Mouse (Mus musculus): ENCODE measurements at regions not wholly inside any gene's neighbourhood (a gene's known extent, or its start where the extent isn't known, plus 50 kb on each side); places are given as distances from the start of the nearest gene placed in this dataset.
A peak's percentile ranks its signal among the peaks of the same experiment; 100 is the strongest.

DNA sequence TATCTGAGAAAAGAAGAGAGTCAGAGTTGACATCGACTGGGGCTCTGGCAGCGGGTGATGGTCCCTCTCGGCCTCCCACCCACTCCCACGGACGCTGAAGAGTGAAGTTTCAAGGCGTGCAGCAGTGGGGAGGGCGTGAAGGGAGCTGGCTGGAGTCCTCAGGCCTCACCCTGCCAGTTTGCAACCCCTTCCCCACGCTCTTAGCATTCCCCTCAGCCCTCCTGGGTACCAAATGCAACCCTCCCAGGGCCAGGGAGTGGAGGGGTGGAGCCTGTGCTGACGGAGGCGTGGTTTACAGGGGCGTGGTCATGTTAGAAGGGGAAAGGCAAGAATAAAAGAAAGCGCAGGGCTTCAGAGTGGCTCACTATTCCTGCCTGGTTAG is 136.3 kb downstream of the 2410131K14Rik start:
- Histone ChIP-seq H3K36me3 (ENCODE audit: control insufficient read depth, insufficient read depth, low read length) (no peaks in the 10 kb centered on the region), H3K4me2 (replicated peaks; ENCODE audit: low read depth, low read length, severe bottlenecking) (peak overlapping the region; percentile 88), H3K27me3 (ENCODE audit: control insufficient read depth, insufficient read depth, low read length) (no peaks in the 10 kb centered on the region; the same call in 1 of the 2 replicates), H3K9me3 (ENCODE audit: control insufficient read depth, low read length) (no peaks in the 10 kb centered on the region), H3K4me1 (ENCODE audit: control insufficient read depth, insufficient read depth, low read length) (peaks cover 14% of the 10 kb centered on the region; the same call in 1 of the 2 replicates), H3K4me3 (replicated peaks; ENCODE audit: low read length) (peak overlapping the region; percentile 47), H3K9ac (ENCODE audit: low read depth, low read length, severe bottlenecking) (peak overlapping the region; percentile 60), H3K27ac (replicated peaks; ENCODE audit: low read depth, low read length) (peak overlapping the region; percentile 55; the same call in 1 of the 2 replicates)
- DNase-seq (ENCODE audit: low spot score) (peak; percentile 67), ATAC-seq (ENCODE audit: low FRiP score, low read depth) (peak; percentile 66)
- TF ChIP-seq POLR2A (IDR thresholded peaks at IDR 0.05; ENCODE audit: borderline replicate concordance, extremely low read depth, insufficient read depth, insufficient read length), result no peak
- 4% methylated on average over 12 of the region's 12 CpGs for WGBS

DNA sequence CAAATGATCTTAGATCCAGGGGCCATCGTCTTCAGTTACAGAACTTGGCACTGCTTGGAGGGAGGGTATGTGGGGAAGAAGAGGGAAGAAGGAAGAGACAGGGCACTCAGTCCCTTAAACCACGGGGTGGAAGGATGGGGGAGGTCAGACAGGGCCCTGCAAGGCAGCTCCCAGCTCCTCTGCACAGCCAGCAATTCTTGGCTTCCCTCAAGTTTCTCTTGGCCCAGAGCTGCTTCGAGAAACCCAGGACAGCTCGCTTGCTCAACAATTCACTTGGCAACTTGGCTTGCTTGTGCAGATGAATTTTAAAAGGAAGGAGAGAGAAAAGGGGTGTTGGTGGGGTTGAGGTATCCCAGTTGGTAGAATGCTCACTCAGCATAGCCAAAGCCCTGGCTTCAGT is 141.1 kb downstream of the 2410131K14Rik start:
- Histone ChIP-seq H3K9ac (ENCODE audit: low read depth, low read length, severe bottlenecking) (no peak overlapping the region), H3K27ac (replicated peaks; ENCODE audit: low read depth, low read length) (no peak overlapping the region), H3K27me3 (ENCODE audit: control insufficient read depth, insufficient read depth, low read length) (no peaks in the 10 kb centered on the region), H3K4me1 (ENCODE audit: control insufficient read depth, insufficient read depth, low read length) (peaks cover 8% of the 10 kb centered on the region; the same call in 1 of the 2 replicates), H3K36me3 (ENCODE audit: control insufficient read depth, insufficient read depth, low read length) (no peaks in the 10 kb centered on the region), H3K4me2 (replicated peaks; ENCODE audit: low read depth, low read length, severe bottlenecking) (no peak overlapping the region), H3K9me3 (ENCODE audit: control insufficient read depth, low read length) (peaks cover 6% of the 10 kb centered on the region; the same call in 1 of the 2 replicates), H3K4me3 (replicated peaks; ENCODE audit: low read length) (no peak overlapping the region)
- WGBS, result 76% methylated on average over 4 of the region's 4 CpGs
- TF ChIP-seq POLR2A (IDR thresholded peaks at IDR 0.05; ENCODE audit: borderline replicate concordance, extremely low read depth, insufficient read depth, insufficient read length), result no peak
- ATAC-seq (ENCODE audit: low FRiP score, low read depth), result no peak
- peak; percentile 31 for DNase-seq (ENCODE audit: low spot score)

DNA sequence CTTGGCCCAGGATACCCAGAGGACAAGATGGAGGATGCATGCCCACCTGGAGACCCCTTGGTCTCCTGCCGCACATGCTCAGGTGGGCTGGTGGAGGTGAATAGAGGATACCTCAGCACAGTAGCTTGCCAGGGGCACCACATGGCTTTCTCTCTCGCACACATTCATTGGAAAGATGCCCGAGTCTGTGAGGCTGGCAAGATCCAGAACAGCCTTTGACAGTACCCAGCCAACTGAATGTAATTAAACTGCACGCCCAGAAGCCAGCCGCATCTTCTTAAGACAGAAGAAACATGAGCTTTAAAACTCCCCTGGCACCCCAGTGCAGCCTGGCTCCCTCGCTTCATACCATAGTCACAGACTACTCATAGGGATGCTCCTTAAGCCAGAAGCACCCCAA is 143.4 kb downstream of the 2410131K14Rik start:
- H3K4me1 ChIP-seq (ENCODE audit: control insufficient read depth, insufficient read depth, low read length), result no peaks in the 10 kb centered on the region
- H3K9ac ChIP-seq (ENCODE audit: low read depth, low read length, severe bottlenecking), result no peak overlapping the region
- peaks cover 6% of the 10 kb centered on the region; the same call in 1 of the 2 replicates for H3K9me3 ChIP-seq (ENCODE audit: control insufficient read depth, low read length)
- no peak for TF ChIP-seq POLR2A (IDR thresholded peaks at IDR 0.05; ENCODE audit: borderline replicate concordance, extremely low read depth, insufficient read depth, insufficient read length)
- DNase-seq (ENCODE audit: low spot score) (no peak), ATAC-seq (ENCODE audit: low FRiP score, low read depth) (no peak)
- H3K4me2 ChIP-seq (replicated peaks; ENCODE audit: low read depth, low read length, severe bottlenecking), result no peak overlapping the region
- no peak overlapping the region for H3K27ac ChIP-seq (replicated peaks; ENCODE audit: low read depth, low read length)
- WGBS, result 85% methylated on average over 6 of the region's 6 CpGs
- no peaks in the 10 kb centered on the region for H3K36me3 ChIP-seq (ENCODE audit: control insufficient read depth, insufficient read depth, low read length)
- H3K27me3 ChIP-seq (ENCODE audit: control insufficient read depth, insufficient read depth, low read length), result no peaks in the 10 kb centered on the region
- H3K4me3 ChIP-seq (replicated peaks; ENCODE audit: low read length), result no peak overlapping the region

DNA sequence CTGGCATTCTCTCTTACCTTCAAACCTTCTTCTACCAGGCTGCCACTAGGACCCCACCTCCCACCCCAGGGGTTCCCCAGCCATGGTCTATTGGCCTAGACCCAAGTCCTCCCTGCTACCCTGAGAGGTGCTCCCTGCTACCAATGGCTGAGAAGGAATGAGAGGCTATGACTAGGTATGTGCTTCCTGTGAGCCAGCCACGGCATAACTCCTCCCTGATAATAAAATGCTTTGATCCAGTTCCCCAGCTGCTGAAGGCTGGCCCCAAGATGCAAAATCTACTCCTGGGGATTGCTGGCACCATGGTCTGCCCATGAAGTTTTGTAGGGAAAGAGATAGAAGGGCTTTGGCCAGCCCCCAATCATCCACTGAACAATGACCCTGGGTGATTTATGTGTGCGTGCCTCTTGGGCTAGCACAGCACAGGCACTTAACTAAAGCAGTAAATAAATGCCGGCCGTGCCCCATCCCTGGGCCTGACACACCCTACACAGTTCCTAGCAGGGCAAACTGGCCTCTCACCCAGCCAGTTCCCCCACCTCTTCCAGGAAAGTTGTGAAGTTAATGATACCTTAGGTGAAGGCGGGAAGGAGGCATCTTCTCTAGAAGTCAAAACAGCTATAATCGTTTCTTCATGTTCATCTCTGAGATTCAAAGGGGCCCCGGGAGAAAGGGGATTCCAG is 145.8 kb downstream of the 2410131K14Rik start:
- H3K4me1 ChIP-seq (ENCODE audit: control insufficient read depth, insufficient read depth, low read length), result peaks cover under 1% of the 10 kb centered on the region
- DNase-seq (ENCODE audit: low spot score), result no peak
- TF ChIP-seq POLR2A (IDR thresholded peaks at IDR 0.05; ENCODE audit: borderline replicate concordance, extremely low read depth, insufficient read depth, insufficient read length), result no peak
- no peaks in the 10 kb centered on the region for H3K36me3 ChIP-seq (ENCODE audit: control insufficient read depth, insufficient read depth, low read length)
- no peak overlapping the region for H3K9ac ChIP-seq (ENCODE audit: low read depth, low read length, severe bottlenecking)
- no peak overlapping the region for H3K4me2 ChIP-seq (replicated peaks; ENCODE audit: low read depth, low read length, severe bottlenecking)
- H3K27me3 ChIP-seq (ENCODE audit: control insufficient read depth, insufficient read depth, low read length), result no peaks in the 10 kb centered on the region
- 55% methylated on average over 7 of the region's 7 CpGs for WGBS
- H3K27ac ChIP-seq (replicated peaks; ENCODE audit: low read depth, low read length), result no peak overlapping the region
- ATAC-seq (ENCODE audit: low FRiP score, low read depth), result no peak
- H3K4me3 ChIP-seq (replicated peaks; ENCODE audit: low read length), result no peak overlapping the region
- H3K9me3 ChIP-seq (ENCODE audit: control insufficient read depth, low read length), result peaks cover 6% of the 10 kb centered on the region; the same call in 1 of the 2 replicates

DNA sequence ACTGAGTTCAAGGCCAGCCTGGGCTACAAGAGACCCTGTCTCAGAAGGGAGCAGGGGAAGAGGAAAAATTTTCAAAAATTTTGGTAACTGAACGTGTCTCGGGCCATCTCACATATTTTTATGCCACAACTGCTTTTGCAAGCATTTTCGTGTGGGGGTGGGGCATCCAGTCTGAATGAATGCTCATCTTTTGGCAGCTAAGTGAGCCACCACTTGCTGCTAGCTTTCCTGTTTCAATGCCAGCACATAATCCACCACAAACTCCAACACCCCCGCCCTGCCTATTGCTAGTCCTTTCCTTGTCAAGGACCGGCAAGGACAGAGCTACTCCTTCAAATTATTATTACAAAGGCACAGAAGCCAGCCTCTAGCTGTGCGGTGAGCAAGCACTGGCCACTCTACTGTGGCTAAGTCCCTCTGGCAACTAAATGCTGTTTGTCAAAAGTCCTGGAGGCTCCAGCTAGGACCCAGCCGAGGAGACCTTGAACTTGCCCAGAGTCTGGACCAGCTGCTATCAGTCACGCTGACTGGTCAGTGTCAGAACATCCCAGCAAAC is 148.0 kb downstream of the 2410131K14Rik start:
- ATAC-seq (ENCODE audit: low FRiP score, low read depth) (no peak), DNase-seq (ENCODE audit: low spot score) (no peak)
- H3K36me3 ChIP-seq (ENCODE audit: control insufficient read depth, insufficient read depth, low read length), result no peaks in the 10 kb centered on the region
- H3K9ac ChIP-seq (ENCODE audit: low read depth, low read length, severe bottlenecking), result no peak overlapping the region
- H3K27ac ChIP-seq (replicated peaks; ENCODE audit: low read depth, low read length), result no peak overlapping the region
- WGBS, result 84% methylated on average over 8 of the region's 8 CpGs
- H3K9me3 ChIP-seq (ENCODE audit: control insufficient read depth, low read length), result peaks cover 6% of the 10 kb centered on the region; the same call in 1 of the 2 replicates
- H3K4me2 ChIP-seq (replicated peaks; ENCODE audit: low read depth, low read length, severe bottlenecking), result no peak overlapping the region
- TF ChIP-seq POLR2A (IDR thresholded peaks at IDR 0.05; ENCODE audit: borderline replicate concordance, extremely low read depth, insufficient read depth, insufficient read length), result no peak
- H3K4me3 ChIP-seq (replicated peaks; ENCODE audit: low read length), result no peak overlapping the region
- peaks cover 6% of the 10 kb centered on the region for H3K4me1 ChIP-seq (ENCODE audit: control insufficient read depth, insufficient read depth, low read length)
- H3K27me3 ChIP-seq (ENCODE audit: control insufficient read depth, insufficient read depth, low read length), result no peaks in the 10 kb centered on the region
